Mouse (Mus musculus): ENCODE measurements around the gene A2ml1.
A peak's percentile ranks its signal among the peaks of the same experiment; 100 is the strongest.

The A2ml1 gene

GRCm38 (mm10) chr6:128549463-128550452 is 31.6 kb downstream of the A2ml1 start:
- DNase-seq (ENCODE audit: low spot score in 2 of 2): no peak

DNA sequence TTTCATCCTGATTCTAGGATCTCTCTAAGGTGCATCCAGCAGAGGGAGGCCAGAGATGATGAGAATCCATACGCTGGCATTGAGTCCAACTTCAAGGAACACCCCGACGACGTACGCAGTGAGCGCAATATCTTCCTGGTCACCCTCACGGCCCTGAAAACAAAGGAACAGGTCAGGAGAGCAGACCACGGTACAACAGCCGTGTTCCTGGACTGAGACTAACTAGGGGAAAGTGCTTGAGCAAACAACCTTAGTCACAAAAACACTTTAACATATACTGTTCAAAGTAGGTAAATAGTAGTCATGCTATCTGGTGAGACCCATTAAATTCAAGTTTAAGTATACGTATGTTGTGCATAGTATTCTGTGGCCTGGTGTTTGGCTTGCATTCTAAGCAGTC is 32.9 kb downstream of the A2ml1 start:
- no peak for DNase-seq (ENCODE audit: low spot score in 2 of 2)

DNA sequence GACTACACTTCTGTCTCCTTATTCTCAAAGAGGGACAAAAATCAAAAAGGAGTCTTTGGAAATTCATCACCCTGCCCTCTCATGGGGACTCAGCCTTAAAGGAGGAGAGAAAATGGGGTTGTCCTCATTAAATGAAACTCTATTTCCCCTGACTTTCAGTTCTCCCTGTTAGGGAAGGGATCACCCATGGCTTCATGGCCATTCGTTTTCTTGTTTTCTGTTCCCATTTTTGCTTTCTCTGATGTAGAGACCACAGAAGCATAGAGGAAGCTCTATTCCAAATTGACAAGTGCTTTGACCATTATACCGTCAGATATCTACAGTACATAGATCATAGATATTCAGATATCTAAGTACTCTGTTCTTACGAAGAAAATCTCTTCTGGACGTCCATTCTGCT is 36.0 kb downstream of the A2ml1 start:
- no peak for DNase-seq (ENCODE audit: low spot score in 2 of 2)

GRCm38 (mm10) chr6:128543226-128543625 is 38.2 kb downstream of the A2ml1 start:
- DNase-seq (ENCODE audit: low spot score in 2 of 2): peak; percentile 28 to 55

DNA sequence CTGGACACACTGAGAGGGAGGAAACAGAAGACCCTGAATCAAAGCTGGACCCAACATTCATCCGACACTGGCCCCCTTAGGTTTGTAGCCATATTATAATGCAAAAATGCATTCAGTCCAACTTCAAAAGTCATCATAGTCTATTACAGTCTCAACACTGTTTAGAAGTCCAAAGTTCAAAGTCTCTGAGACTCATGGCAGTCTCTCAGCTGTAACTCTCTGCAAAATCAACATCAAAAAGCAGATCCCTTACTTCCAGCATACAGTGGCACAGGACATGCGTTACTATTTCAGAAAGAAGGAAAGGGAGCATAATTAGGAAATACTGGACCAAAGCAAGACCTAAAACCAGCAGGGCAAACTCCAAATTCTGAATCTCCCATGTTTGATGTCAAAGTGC is 46.2 kb downstream of the A2ml1 start:
- DNase-seq (ENCODE audit: low spot score in 2 of 2): no peak

DNA sequence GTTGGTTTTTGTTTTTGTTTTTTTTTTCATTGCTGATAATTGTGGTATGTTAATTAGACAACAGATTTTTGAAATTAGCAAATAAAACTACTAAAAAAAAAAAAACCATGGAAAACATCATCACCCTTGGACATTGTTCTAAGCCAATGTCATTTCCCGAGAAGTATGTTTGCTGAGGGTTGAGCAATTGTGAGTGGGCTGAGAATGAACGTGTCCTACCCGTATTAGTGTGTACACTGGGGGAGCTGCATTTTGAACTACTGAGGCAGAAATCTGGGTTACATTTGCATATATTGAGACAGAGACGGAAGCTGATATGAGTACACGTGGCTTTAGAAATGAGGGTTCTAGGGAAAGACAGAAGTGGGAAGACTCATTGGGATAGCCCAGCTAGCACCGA is 48.1 kb downstream of the A2ml1 start:
- no peak for DNase-seq (ENCODE audit: low spot score in 2 of 2)

- DNase-seq (ENCODE audit: low spot score in 2 of 2): no peak
Observed at GRCm38 (mm10) chr6:128532701-128533100, 48.7 kb downstream of the A2ml1 start.

GRCm38 (mm10) chr6:128528491-128528890 is 52.9 kb downstream of the A2ml1 start:
- DNase-seq (ENCODE audit: low spot score in 2 of 2): no peak

- DNase-seq (ENCODE audit: low spot score in 2 of 2): no peak
Observed at GRCm38 (mm10) chr6:128527110-128527509, 54.3 kb downstream of the A2ml1 start.

GRCm38 (mm10) chr6:128526601-128527000 is 54.8 kb downstream of the A2ml1 start, which contains the start of gene Pzp:
Pzp (minus strand) TSS chr6:128526720.
- no peak for DNase-seq (ENCODE audit: low spot score in 2 of 2)

- no peak for DNase-seq (ENCODE audit: low spot score in 2 of 2)
Observed at GRCm38 (mm10) chr6:128525801-128526200, 55.6 kb downstream of the A2ml1 start.

GRCm38 (mm10) chr6:128523360-128523759 is 58.0 kb downstream of the A2ml1 start:
- no peak for DNase-seq (ENCODE audit: low spot score in 2 of 2)

GRCm38 (mm10) chr6:128519159-128519558 is 62.2 kb downstream of the A2ml1 start:
- DNase-seq (ENCODE audit: low spot score in 2 of 2): no peak

DNA sequence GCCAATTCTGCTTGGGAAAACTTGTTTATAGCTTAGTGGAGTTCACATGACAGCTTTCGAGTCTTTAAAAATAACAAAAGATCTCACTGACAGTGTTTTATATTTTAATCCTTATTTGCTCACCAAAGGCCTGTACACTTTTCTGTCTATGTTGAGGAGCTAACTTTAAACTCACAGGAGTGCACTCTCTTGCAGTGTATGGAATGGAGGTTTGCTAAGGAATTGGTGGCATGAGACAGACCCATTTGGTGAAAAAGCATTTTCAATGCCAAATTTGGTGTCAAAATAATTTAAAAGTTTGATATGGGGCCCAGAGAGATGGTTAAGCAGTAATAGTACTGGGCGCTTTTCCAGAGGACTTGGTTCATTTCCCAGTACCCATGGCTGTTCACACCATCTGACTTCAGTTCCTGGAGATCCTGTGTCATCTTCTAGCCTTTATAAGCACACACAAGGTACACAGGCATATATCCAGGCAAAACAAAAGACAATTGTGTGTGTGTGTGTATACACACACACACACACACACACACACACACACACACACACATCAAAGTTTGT is 75.7 kb downstream of the A2ml1 start:
- no peak for DNase-seq (ENCODE audit: low spot score in 2 of 2)

DNA sequence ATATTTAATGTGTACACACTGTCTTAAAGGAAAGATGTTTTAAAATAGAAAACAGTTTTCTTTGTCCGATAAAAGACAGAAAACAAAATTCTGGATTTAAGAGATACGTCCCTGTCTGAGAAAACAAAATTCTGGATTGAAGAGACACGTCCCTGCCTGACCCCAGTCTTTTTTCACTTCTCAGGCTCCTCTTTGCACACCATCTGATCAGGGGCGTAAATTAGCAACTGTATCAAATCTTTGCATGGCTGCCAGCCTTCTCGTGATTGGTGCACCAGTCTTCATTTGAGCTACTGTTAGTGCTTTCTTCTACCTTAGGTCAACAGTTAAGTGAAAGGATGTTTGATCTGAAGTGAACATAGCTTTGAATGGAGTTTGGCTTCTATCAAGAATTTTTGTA is 76.7 kb downstream of the A2ml1 start:
- no peak for DNase-seq (ENCODE audit: low spot score in 2 of 2)

GRCm38 (mm10) chr6:128495346-128495745 is 86.1 kb downstream of the A2ml1 start:
- no peak for DNase-seq (ENCODE audit: low spot score in 2 of 2)

DNA sequence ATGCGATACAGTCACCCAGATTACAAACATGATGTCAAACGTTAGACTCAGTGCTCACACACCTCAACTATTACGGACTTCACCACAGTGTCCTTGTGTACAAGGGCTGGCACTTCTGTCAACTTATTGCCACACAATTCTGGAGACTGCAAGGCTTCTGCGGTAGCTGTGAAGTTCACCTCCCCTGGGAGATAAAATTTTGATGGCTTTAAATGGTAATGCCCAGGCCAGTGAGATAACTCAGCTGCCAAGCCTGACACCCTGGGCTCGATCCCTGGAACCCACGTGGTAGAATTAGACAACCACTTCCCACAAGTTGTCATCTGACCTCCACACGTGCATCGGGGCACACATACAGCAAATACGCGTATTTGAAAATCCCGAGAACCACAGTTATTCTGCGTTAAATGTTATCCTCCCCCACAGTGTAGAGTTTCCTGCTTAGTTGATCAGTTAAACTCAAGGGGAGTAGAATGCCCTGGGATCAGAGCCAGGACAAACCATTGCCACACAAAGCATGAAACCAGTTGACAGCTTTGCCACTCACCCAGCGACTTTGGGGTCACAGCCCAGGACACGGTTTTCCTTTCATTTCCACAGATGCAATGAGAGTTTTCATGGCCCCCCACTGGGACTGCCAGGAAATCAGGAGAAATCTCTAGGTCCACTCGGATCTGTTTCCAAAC is 86.6 kb downstream of the A2ml1 start:
- no peak for DNase-seq (ENCODE audit: low spot score in 2 of 2)

GRCm38 (mm10) chr6:128491916-128492315 is 89.5 kb downstream of the A2ml1 start:
- no peak for DNase-seq (ENCODE audit: low spot score in 2 of 2)

- no peak for DNase-seq (ENCODE audit: low spot score in 2 of 2)
Observed at GRCm38 (mm10) chr6:128490141-128490540, 91.3 kb downstream of the A2ml1 start.

All from right cerebral cortex, adult 2 months (tissue).